Mouse (Mus musculus): ENCODE results near the gene Cpxm2. TPM values are rescaled to one million over a fixed set of nuclear protein-coding genes. Genes with fewer than 3 reads are reported as not detected.

Gene Cpxm2
- polyA plus RNA-seq (2015; fragmentation: Nextera tagmentation; extraction: Ambion mirVana): 27.8 and 31.5 TPM in 2 replicates

DNA sequence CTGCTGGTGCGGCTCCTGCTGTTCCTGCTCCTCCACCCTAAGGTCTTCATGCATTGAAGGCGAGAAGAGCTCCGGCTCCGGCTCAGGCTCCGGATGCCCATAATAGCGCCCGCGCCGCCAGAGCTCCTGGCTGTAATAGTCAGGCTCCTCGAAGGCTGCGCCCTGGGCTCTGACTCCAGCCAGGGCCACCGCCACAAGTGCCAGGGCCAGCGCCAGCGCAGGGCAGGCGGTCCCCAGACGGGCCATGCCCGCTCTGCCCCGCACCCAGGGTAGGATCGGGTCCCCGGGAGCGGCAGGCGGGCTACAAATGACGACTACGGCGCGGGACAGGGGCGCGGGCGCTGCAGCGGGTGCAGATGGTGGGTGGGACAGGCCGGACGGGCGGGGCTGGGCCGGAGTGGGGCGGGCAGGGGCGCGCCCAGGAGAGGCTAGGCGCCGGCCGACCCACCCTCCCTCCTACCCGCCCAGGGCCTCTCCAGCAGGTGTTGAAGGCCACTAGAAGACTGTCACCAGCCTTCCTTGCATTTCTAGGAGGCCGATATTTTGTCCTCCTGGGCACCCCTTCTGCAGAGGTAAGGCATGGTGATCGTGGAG is at the start of gene Cpxm2:
Gene Cpxm2 (minus strand): TSS at position 372 of the 594 bp plus-strand sequence.
- peak within 1 kb of the TSS; percentile 36 for H3K27ac ChIP-seq
- 2% methylated on average over 41 of the region's 43 CpGs for WGBS
- peak within 1 kb of the TSS; percentile 77 for H3K9ac ChIP-seq
- H3K36me3 ChIP-seq: no peaks in the 10 kb centered on the region
- peak within 1 kb of the TSS; percentile 55 for H3K4me3 ChIP-seq
- no peak for ATAC-seq (ENCODE audit: insufficient number of reproducible peaks, insufficient read depth, low FRiP score, low TSS enrichment, low read depth)
- peak within 1 kb of the TSS; percentile 89 for H3K4me2 ChIP-seq
- no peaks in the 10 kb centered on the region for H3K9me3 ChIP-seq
- H3K27me3 ChIP-seq: peaks cover 44% of the 10 kb centered on the region
- peaks cover 17% of the 10 kb centered on the region for H3K4me1 ChIP-seq

DNA sequence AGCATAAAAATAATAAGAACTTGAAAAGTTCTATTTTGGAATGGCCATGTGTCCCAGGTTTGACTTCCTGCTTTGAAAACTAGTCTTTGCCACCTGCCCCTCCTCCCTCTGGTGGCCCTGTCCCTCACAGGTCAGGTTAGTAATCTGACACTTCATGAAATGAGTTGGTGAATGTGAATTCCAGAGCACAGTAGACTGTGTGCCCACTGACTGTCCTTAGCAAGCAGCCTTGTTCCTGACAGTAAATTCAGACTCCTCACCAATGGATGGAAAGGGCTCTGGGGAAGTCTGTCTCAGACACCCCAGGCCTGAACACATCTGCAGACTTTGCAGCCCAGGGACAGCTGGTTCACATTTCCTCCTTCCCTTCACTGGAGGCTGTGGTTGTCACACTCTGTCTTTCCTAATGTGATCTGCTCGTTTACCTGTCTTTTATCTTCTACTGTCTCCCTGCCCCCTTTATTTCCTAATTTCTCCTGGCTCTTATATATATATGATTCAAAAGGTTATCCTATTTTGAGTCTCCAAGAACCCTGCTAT is 49.6 kb upstream of the Cpxm2 start:
- Histone ChIP-seq H3K9me3 (no peaks in the 10 kb centered on the region), H3K4me1 (peaks cover 39% of the 10 kb centered on the region), H3K4me3 (no peak overlapping the region), H3K4me2 (no peak overlapping the region), H3K9ac (no peak overlapping the region), H3K27me3 (no peaks in the 10 kb centered on the region), H3K36me3 (no peaks in the 10 kb centered on the region), H3K27ac (peak overlapping the region; percentile 74)
- 3% methylated on average over 1 of the region's 1 CpGs for WGBS
- no peak for ATAC-seq (ENCODE audit: insufficient number of reproducible peaks, insufficient read depth, low FRiP score, low TSS enrichment, low read depth)

DNA sequence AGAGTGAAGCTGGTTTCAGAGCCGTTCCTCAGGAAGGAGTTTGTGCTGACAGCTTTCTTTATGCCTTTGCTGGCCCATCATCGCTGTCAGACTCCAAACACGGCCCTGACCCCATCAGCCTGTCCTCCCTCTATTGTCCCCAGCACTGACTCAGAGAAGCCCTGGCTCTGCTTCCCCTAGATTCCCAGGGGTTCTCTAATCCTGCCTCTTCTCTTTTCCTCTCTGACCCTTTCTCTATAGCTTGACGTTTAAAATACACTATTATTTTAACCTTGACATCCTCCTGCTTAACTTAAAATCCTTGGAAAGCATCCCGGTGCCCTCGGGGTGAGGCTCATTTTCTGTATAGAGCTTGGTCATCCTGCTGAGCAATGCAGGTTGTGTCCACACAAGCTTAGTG is 45.1 kb upstream of the Cpxm2 start:
- no peak for ATAC-seq (ENCODE audit: insufficient number of reproducible peaks, insufficient read depth, low FRiP score, low TSS enrichment, low read depth)
- WGBS: 43% methylated on average over 6 of the region's 6 CpGs

GRCm38 (mm10) chr7:132198806-132199205 is 44.3 kb upstream of the Cpxm2 start:
- no peak overlapping the region for H3K4me3 ChIP-seq
- no peaks in the 10 kb centered on the region for H3K36me3 ChIP-seq
- no peaks in the 10 kb centered on the region for H3K9me3 ChIP-seq
- peaks cover 33% of the 10 kb centered on the region for H3K4me1 ChIP-seq
- no peak overlapping the region for H3K9ac ChIP-seq
- no peak overlapping the region for H3K27ac ChIP-seq
- H3K27me3 ChIP-seq: no peaks in the 10 kb centered on the region
- no peak overlapping the region for H3K4me2 ChIP-seq
- ATAC-seq (ENCODE audit: insufficient number of reproducible peaks, insufficient read depth, low FRiP score, low TSS enrichment, low read depth): no peak
- WGBS: 93% methylated on average over 1 of the region's 1 CpGs

More for the DNA sequence above, 45.1 kb upstream of the Cpxm2 start:
- Histone ChIP-seq H3K4me3 (no peak overlapping the region), H3K36me3 (no peaks in the 10 kb centered on the region), H3K4me1 (peaks cover 41% of the 10 kb centered on the region), H3K4me2 (no peak overlapping the region), H3K9ac (no peak overlapping the region), H3K9me3 (no peaks in the 10 kb centered on the region), H3K27ac (no peak overlapping the region), H3K27me3 (no peaks in the 10 kb centered on the region)

- no peak for ATAC-seq (ENCODE audit: insufficient number of reproducible peaks, insufficient read depth, low FRiP score, low TSS enrichment, low read depth)
- Histone ChIP-seq H3K4me1 (peaks cover 26% of the 10 kb centered on the region), H3K27ac (no peak overlapping the region)
These were observed 43.4 kb upstream of the Cpxm2 start for GRCm38 (mm10) chr7:132197817-132198475.

DNA sequence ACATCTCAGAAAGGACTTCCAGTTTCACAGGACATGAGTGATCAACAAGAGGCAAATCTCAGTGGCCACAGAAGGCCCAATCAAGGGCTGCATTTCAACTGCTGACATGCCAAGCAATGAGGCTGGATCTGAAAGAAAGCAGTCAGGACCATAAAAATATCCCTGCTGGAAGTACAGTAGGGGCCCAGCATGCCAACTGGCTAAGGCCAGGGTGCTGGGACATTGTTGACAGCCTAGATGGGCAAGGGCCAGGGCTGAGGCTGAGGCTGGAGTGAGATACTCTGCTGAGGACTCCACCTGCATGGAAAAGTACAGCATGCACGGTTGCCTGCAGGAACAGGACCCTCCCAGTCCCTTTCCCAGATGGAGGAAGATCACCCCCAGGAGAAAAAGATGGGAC is 42.0 kb upstream of the Cpxm2 start:
- Histone ChIP-seq H3K36me3 (no peaks in the 10 kb centered on the region), H3K27ac (no peak overlapping the region), H3K9ac (no peak overlapping the region), H3K4me2 (no peak overlapping the region), H3K27me3 (no peaks in the 10 kb centered on the region), H3K9me3 (no peaks in the 10 kb centered on the region), H3K4me1 (peaks cover 26% of the 10 kb centered on the region), H3K4me3 (no peak overlapping the region)
- 83% methylated on average over 1 of the region's 1 CpGs for WGBS
- ATAC-seq (ENCODE audit: insufficient number of reproducible peaks, insufficient read depth, low FRiP score, low TSS enrichment, low read depth): no peak

More at GRCm38 (mm10) chr7:132197817-132198475, 43.4 kb upstream of the Cpxm2 start:
- H3K36me3 ChIP-seq: no peaks in the 10 kb centered on the region
- H3K9me3 ChIP-seq: no peaks in the 10 kb centered on the region
- H3K27me3 ChIP-seq: no peaks in the 10 kb centered on the region
- H3K9ac ChIP-seq: no peak overlapping the region
- no peak overlapping the region for H3K4me3 ChIP-seq
- WGBS: 35% methylated on average over 7 of the region's 7 CpGs
- H3K4me2 ChIP-seq: no peak overlapping the region

DNA sequence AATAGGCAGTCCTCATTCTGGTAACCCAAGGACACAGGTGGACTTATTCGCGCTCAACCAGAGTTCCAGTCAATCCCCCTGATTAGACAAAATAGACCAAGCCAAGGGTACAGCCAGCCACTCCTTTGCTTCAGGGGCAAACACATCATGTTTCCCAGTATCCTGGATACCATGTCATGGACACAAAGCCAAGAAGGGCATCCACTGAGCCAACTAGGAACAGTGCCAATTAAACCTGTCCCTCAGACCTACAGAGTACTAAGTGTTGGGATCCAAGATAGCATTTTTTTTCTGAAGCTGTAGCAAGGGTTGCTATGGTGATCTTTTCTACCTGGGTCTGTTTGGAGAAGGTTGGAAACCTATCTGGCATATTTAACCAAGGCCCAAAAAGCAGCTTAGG is 39.1 kb upstream of the Cpxm2 start:
- H3K27me3 ChIP-seq: peaks cover 6% of the 10 kb centered on the region; the same call in 1 of the 2 replicates
- peaks cover 26% of the 10 kb centered on the region for H3K4me1 ChIP-seq
- no peak overlapping the region for H3K4me3 ChIP-seq
- no peak overlapping the region for H3K4me2 ChIP-seq
- ATAC-seq (ENCODE audit: insufficient number of reproducible peaks, insufficient read depth, low FRiP score, low TSS enrichment, low read depth): no peak
- 97% methylated on average over 2 of the region's 2 CpGs for WGBS
- H3K9ac ChIP-seq: no peak overlapping the region
- H3K36me3 ChIP-seq: no peaks in the 10 kb centered on the region
- H3K27ac ChIP-seq: no peak overlapping the region
- no peaks in the 10 kb centered on the region for H3K9me3 ChIP-seq

- Histone ChIP-seq H3K4me3 (no peak overlapping the region), H3K9ac (no peak overlapping the region), H3K36me3 (no peaks in the 10 kb centered on the region), H3K4me1 (peaks cover 28% of the 10 kb centered on the region), H3K27me3 (peaks cover 6% of the 10 kb centered on the region; the same call in 1 of the 2 replicates), H3K27ac (peak overlapping the region; percentile 66; the same call in 1 of the 2 replicates), H3K9me3 (no peaks in the 10 kb centered on the region), H3K4me2 (no peak overlapping the region; the same call in 1 of the 2 replicates)
- ATAC-seq (ENCODE audit: insufficient number of reproducible peaks, insufficient read depth, low FRiP score, low TSS enrichment, low read depth): no peak
- WGBS: 15% methylated on average over 3 of the region's 3 CpGs
These were observed 32.9 kb upstream of the Cpxm2 start for GRCm38 (mm10) chr7:132187456-132187855.

DNA sequence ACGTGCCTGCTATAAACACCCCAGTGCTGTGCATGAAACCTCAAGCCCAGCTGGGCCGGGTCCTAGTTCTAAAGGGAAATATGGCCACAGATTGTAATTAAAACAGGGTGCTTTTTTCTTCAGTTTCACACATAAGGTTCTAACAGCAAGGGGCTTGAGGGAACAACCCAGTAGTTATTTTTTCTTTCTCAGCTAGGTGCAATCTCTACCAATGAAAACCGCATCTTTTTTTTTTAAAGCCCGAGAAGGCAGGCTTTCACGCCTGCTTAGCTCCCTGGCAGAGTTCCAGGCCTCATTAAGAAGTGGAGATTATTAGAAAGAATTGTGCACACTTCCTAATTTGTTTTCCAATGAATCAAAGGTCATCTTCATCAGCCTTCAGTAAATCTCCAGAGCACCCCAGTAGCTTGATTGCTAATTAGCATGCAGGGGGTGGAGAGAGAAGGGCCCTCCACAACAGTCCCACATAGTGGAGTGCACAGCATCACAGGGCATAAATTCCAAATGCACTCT is 29.4 kb upstream of the Cpxm2 start:
- Histone ChIP-seq H3K9ac (no peak overlapping the region), H3K4me3 (no peak overlapping the region), H3K27ac (no peak overlapping the region), H3K4me1 (peaks cover 17% of the 10 kb centered on the region), H3K36me3 (no peaks in the 10 kb centered on the region), H3K9me3 (0 out of 2 replicates have a peak, but pooled peaks cover 4% of the 10 kb centered on the region), H3K27me3 (no peaks in the 10 kb centered on the region), H3K4me2 (no peak overlapping the region)
- 56% methylated on average over 5 of the region's 5 CpGs for WGBS
- no peak for ATAC-seq (ENCODE audit: insufficient number of reproducible peaks, insufficient read depth, low FRiP score, low TSS enrichment, low read depth)

GRCm38 (mm10) chr7:132181586-132182198 is 27.2 kb upstream of the Cpxm2 start:
- Histone ChIP-seq H3K9ac (no peak overlapping the region), H3K4me3 (no peak overlapping the region), H3K4me1 (peaks cover 2% of the 10 kb centered on the region), H3K36me3 (no peaks in the 10 kb centered on the region), H3K9me3 (0 out of 2 replicates have a peak, but pooled peaks cover 4% of the 10 kb centered on the region), H3K4me2 (no peak overlapping the region), H3K27ac (no peak overlapping the region), H3K27me3 (no peaks in the 10 kb centered on the region)
- no peak for ATAC-seq (ENCODE audit: insufficient number of reproducible peaks, insufficient read depth, low FRiP score, low TSS enrichment, low read depth)
- WGBS: 87% methylated on average over 4 of the region's 4 CpGs

- no peaks in the 10 kb centered on the region for H3K4me1 ChIP-seq
- H3K27ac ChIP-seq: no peak overlapping the region
- no peak for ATAC-seq (ENCODE audit: insufficient number of reproducible peaks, insufficient read depth, low FRiP score, low TSS enrichment, low read depth)
- 83% methylated on average over 3 of the region's 3 CpGs for WGBS
- 0 out of 2 replicates have a peak, but pooled peaks cover 4% of the 10 kb centered on the region for H3K9me3 ChIP-seq
- no peaks in the 10 kb centered on the region for H3K27me3 ChIP-seq
- H3K36me3 ChIP-seq: no peaks in the 10 kb centered on the region
- H3K4me3 ChIP-seq: no peak overlapping the region
- H3K4me2 ChIP-seq: no peak overlapping the region
- H3K9ac ChIP-seq: no peak overlapping the region
These were observed 26.5 kb upstream of the Cpxm2 start for GRCm38 (mm10) chr7:132181042-132181441.

All from embryonic facial prominence, embryonic 13.5 days (tissue).